Mouse (Mus musculus): ENCODE data around the gene Gm49721. TPM values are rescaled to one million over a fixed set of nuclear protein-coding genes. Genes with fewer than 3 reads are reported as not detected.
"Not testable (repeated sequence)": the region's sequence is repeated elsewhere in the genome, so short reads cannot be mapped to it uniquely, and the experiment has no call there.

The Gm49721 gene
- total RNA-seq, 4 experiments from 2014 or later, result 0.27 to 0.68 (median 0.48) TPM; not detected in 1

DNA sequence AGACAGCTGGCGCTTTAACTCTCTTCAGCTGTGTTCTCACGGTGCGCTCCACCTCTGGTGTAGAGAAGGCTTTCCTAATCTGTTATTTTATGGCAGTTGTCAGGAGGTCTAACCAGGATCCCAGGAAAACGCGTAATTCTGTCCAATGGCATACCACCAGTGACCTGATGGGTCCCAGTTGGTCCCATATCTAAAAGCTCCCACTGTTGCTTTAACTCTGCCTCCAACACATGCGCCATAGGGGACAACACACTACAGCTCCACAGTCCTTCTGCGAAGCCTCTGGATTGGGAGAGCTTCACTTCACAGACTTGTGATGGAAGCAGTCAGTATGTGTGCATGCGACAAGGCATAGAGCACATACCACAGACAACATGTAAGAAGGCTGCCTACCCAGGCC, 1.4 kb downstream of the Gm49721 start:
- not testable (repeated sequence) for DNase-seq (ENCODE audit: low spot score in 2 of 2)

- not testable (repeated sequence) for DNase-seq (ENCODE audit: low spot score in 2 of 2)
Observed at GRCm38 (mm10) chr17:6986118-6986517, 7.4 kb downstream of the Gm49721 start.

DNA sequence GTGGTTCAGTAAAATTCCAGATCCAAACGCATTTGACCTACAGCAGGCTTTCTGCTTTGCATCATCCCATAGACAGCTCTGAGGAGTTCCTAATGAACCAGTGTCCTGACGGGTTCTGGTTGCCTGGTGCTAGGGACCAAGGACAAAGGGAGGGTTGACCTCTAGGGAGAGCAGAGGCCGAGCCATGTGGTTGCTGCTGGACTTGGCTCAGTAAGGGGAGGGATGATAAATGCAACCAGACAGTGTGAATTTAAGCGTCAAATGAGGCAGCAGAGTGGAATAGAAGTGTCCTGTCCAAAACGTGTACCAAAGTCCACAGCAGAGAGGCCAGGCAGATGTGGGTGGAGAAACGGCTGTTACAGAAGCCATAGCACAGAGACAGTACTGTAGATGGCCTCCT, 16.8 kb downstream of the Gm49721 start:
- not testable (repeated sequence) for DNase-seq (ENCODE audit: low spot score in 2 of 2)

DNA sequence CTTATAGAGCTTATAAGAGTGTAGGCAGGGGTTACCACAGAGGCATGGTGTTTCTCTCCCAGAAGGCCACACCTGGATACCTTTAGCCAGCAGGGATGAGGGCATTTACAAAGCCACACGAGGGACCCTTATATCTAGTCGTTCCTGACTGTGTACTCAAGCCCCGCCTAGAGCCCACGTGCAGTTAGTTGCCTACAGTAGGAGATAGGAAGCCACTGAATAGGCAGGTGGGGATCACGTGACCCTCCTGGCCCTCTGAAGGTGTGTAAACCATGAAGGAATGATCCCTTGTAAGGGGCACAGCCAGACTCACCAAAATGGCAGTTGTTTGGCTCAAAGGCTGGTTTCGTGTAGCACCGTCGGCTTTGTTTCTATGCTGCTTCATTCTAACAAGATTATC, 18.1 kb downstream of the Gm49721 start:
- not testable (repeated sequence) for DNase-seq (ENCODE audit: low spot score in 2 of 2)

DNA sequence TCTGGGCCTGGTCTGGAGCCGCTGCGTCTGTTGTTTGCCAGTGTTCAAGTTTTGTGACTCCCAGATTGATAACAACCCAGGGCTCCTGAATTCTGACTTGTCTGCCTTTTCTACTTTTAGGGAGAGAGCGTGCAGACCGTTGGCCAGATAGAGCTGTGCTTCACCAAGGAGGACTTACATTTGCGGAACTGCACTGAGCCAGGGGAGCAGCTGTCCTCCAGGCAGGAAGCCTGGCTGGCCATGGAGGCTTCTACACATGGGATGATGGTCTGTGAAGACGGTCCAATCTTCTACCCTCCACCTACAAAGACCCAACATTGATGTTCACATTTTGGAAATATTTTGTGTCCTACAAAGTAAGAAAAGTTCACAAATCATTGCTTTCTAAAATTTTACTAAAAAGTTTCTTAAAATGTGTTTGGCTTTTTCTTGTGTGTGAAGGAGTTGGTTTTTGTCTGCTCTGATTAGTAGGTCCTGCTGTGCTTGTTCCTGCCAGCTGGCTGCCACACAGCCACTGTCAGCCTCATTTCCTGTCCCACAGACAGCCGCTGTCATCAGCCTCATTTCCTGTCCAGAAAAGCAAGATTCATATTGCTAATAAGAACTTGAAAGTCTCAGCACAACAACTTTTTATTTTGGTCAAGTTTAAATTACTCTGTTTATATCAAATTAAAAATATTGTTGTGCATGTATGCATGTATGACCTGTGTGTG, 19.2 kb downstream of the Gm49721 start:
- DNase-seq (ENCODE audit: low spot score in 2 of 2), result not testable (repeated sequence)

GRCm38 (mm10) chr17:7001790-7002585, 23.3 kb downstream of the Gm49721 start:
- DNase-seq (ENCODE audit: low spot score in 2 of 2), result not testable (repeated sequence)

DNA sequence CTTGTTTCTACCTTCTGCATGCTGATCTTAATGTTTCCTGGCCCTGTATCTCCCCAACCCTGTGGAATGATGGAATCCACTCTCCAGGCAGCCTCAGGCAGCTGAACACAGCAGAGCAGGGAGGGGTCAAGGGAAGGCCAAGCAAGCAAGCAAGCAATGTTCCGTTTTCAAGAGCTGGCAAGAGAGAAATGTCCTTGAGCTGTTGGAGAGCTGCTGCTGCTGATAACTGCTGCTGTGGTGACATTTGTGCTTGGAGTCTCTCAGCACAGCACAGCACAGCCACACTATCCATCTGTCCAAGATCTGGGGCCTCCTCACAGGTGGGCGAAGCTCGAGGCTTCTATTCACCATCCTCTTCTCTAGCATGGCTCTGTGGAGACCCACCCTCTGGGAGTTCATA, 24.7 kb downstream of the Gm49721 start:
- DNase-seq (ENCODE audit: low spot score in 2 of 2), result not testable (repeated sequence)

DNA sequence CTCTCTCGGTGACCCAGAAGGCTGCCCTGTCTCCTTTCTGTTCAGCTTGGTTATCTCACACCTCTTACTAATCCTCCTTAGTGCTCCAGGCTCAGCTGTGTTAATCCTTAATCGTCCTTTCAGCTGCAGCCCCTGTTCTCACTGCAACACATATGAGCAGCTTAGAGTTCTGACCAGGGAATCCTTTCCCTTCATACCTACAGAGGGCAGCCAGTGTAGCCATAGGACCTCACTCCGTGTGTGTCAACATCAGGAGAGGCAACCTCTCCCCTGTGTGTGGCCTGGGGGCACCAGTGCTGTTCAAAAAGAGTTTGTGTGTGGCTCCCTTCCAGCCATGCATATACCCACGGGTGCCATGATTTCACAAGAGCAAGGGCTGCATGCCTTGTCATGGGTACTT, 26.9 kb downstream of the Gm49721 start:
- DNase-seq (ENCODE audit: low spot score in 2 of 2), result not testable (repeated sequence)

GRCm38 (mm10) chr17:7008885-7009284, 30.2 kb downstream of the Gm49721 start:
- DNase-seq (ENCODE audit: low spot score in 2 of 2), result not testable (repeated sequence)

DNA sequence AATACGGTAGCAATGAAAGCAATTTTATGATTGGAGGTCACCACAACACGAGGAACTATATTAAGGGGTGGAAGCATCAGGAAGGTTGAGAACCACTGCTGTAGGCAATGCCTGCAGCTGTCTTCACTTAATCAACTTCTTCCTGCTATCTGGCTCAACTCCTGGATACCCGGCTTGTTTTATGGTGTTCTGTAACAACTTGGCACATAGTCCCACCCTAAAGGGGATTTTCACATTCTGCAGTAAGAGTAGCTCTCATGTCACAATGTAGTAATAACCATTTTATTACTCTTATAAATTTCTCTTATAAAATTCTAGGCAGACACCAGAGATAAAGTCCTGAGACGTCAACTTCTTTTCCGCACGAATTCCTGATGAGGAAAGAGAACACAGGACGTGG, 30.7 kb downstream of the Gm49721 start:
- not testable (repeated sequence) for DNase-seq (ENCODE audit: low spot score in 2 of 2)

- DNase-seq (ENCODE audit: low spot score in 2 of 2), result not testable (repeated sequence)
Observed at GRCm38 (mm10) chr17:7009901-7010300, 31.2 kb downstream of the Gm49721 start.

DNA sequence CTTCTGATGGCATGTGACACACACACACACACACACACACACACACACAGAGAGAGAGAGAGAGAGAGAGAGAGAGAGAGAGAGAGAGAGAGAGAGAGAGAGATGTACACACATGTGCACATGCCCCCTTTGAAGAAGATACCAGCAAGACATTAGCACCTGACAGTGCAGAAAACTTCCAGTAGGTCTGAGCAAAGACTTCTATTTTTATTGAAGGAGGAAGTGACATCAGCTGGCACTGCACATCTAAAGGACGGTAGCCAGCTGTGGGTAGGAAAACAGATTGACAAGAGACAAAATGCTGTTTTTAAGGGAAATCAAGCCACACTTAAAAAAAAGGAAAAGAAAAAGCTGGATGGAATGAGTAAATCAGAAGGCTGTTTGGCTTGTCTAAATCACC, 35.5 kb downstream of the Gm49721 start:
- not testable (repeated sequence) for DNase-seq (ENCODE audit: low spot score in 2 of 2)

DNA sequence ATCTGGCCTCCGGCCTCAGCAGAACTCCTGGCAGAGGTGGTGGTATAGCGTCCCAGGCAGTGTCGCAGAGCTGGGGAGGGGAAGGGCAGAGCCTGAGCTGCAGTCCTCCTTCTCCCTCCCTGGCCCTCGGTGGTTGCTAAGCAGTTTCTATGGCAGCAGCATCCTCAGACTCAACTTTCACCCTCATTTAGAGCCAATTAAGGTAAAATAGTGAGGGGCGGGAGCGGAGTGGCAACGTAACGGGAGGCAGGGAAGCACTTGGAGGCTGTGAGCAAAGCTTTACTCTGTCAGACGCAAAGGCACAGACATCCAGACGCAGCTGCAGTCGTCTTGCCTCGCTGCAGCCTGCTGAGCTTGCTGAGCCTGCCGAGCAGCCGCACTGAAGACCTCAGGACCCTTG, 46.6 kb downstream of the Gm49721 start, which contains the start of gene Gm1604a:
TSS of gene Gm1604a (plus strand) at position 312 of the 400 bp plus-strand sequence.
- DNase-seq (ENCODE audit: low spot score in 2 of 2), result not testable (repeated sequence)

DNA sequence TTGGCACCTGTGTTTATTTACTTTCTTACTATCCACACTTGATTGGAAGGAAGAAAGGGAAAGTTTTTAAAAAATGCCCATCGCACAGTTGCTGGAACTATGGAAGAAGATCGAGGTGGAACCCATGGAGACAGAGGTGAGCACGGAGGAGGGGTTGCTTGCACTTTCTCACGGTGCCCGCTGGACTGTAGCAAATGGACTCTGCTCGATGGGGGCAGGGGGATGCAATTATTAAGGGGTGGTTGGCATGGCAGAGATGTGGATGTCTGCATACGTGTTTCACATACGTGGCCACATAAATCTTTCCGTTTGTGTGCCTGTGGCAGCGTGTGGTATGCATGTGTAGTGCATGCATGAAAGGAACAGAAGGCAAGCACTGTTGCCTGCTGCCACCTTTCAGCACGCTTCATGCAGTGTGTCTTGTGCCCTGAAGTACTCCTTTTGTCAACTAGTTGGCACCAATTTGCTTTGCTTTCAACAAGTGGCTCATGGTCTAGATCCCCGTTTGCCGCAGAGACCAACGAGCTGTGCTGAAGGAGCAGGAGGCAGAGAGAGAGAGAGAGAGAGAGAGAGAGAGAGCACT, 47.2 kb downstream of the Gm49721 start:
- not testable (repeated sequence) for DNase-seq (ENCODE audit: low spot score in 2 of 2)

DNA sequence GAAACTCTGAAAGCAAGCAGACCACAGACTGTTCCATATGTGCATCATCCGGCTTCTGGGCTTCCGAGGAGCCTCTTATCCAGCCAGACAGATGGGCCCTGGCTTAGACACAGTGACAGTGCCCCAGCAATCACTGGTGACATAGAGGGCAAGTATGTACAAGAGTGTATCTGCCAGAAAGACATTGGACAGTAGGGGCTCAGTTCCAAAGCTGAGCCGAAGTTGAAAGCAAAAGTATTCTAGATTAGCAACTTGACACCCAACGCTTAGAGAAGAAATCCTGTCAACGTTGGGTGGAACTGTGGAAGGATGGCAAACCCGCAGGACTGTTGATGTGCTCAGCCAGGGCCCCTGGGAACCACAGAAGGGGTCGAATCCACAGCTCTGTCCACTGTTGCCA, 51.5 kb downstream of the Gm49721 start:
- DNase-seq (ENCODE audit: low spot score in 2 of 2), result not testable (repeated sequence)

- not testable (repeated sequence) for DNase-seq (ENCODE audit: low spot score in 2 of 2)
Observed at GRCm38 (mm10) chr17:7030622-7031174, 52.0 kb downstream of the Gm49721 start.

- not testable (repeated sequence) for DNase-seq (ENCODE audit: low spot score in 2 of 2)
Observed at GRCm38 (mm10) chr17:7033192-7034166, 54.8 kb downstream of the Gm49721 start.

DNA sequence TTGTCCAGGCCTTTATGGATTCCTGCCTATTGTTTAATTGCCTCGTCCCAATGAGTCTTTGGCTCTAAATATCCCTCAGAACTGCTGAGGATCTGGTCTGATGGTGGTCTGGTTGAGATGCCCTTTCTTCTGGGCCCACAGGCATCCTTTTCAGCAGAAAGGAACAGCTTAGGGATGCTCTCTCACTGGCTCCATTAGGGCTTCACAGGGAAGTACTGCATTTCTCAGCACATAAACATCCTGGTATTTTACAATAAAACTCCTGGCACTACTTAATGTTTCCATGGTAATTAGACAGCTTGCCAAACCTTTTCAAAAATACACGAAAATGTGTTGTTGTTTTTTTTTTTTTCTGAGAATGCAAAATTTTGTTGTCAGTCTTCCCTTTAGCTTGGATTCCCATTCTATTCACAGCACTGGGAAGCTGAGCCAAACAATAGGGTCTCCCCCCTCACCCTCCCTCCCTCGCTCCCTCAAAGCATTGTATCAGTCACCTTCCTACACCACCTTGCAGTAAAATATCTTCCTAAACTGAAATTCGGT, 90.4 kb downstream of the Gm49721 start:
- not testable (repeated sequence) for DNase-seq (ENCODE audit: low spot score in 2 of 2)

GRCm38 (mm10) chr17:7069561-7070240, 91.0 kb downstream of the Gm49721 start:
- DNase-seq (ENCODE audit: low spot score in 2 of 2), result not testable (repeated sequence)

Data from gastrocnemius, adult 8-10 months (tissue).